Mouse (Mus musculus): ENCODE data around the gene Rab9.

The Rab9 gene

DNA sequence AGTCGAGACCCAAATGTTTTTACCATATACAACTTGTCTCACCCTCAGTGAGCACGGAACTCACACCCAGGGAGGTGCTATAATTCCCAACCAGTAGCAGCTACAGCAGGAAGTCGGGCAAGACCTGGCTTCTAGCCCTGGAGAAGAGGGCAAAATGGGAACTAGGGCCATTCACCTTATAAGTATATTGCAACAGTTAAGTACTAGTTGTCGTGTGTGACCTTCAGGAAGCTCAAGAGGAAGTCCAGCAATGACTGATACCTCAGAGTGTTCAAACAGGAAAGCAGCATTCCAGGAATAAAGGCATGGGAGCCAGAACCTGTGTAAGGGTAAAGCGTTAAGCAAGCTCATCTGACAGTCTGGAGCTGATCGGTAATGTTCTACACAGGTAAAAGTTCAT is 26.1 kb downstream of the Rab9 start:
- DNase-seq (ENCODE audit: low read depth, low spot score), result no peak

DNA sequence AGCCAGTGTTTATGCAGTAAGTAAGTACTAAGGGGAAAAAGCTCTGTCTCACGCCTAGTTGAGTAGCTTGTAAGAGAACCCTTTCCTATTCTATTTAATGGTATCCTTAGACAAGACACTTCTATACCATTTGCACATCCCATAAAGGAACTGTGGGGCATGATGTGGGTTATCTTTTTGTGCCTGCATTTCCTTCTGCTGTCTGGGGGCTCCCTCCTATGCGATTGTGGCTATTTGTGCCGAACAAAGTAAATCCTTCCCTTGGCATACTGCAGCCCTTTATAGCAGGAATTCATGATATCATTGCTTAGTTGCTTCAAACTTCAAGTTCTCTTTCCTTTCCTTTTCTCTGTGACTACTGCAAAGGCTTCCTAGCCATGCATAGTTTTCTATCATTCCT is 35.1 kb downstream of the Rab9 start:
- DNase-seq (ENCODE audit: low read depth, low spot score), result no peak

- DNase-seq (ENCODE audit: low read depth, low spot score), result peak; percentile 86
These were observed 39.0 kb downstream of the Rab9 start, which contains the start of gene Ofd1 for GRCm38 (mm10) chrX:166440616-166441063. Gene Ofd1 (minus strand): TSS chrX:166440704.

DNA sequence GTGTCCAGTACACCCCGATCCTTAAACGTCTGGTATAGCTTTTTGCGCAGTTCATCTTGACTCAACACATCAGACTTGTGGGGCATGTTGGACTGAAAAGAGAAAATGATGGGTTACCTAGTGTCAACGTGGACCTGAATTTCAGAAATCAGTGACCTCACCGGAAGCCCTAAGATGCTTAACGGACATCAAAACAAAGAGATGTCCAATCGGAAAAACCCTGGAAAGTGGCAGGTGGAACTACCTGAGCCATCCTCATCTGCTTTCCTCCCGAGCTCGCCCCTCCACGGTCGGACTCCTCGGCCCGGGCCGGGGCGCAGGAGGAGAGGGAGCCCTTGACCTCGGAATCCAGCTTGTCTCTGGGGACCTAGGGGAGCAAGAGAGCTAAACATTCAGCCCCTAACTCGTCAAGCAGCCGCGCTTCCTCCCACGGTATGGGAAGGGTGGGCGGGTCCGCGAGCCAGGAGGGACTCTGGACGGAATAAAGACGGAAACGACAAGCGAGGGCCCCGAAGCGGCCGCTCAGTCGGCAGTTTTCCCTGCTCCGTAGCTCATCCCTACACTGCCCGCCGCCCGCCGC is 39.5 kb downstream of the Rab9 start, which contains the start of gene Trappc2:
Gene Trappc2, plus strand, starts transcription at position 539 of the 580 bp plus-strand sequence.
- peak; percentile 5 for DNase-seq (ENCODE audit: low read depth, low spot score)

- DNase-seq (ENCODE audit: low read depth, low spot score), result no peak
These were observed 44.9 kb downstream of the Rab9 start for GRCm38 (mm10) chrX:166434812-166435211.

DNA sequence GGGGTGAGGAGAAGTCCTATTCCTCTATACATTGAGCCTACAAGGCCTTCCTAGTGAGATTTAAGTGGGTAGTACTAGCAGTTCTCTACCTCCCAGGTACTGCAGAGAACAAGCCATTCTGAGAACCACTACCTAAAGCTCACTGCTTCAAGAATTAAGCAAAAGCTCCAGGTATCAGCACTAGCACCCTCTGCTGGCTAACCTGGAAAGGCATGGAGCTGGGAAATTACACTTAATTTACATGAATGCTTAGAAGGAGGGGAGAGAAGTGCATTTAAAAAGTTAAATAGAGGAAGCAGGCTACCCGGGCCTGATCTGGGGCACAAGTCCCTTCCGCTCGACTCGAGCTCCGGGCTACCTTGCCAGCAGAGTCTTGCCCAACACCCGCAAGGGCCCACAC is 63.5 kb downstream of the Rab9 start:
- DNase-seq (ENCODE audit: low read depth, low spot score), result no peak

GRCm38 (mm10) chrX:166407865-166408264 is 71.8 kb downstream of the Rab9 start:
- DNase-seq (ENCODE audit: low read depth, low spot score), result no peak

All from c-Kit-negative CD71-positive TER-119-positive erythroid progenitor cells, embryonic 14.5 days (primary cell).